Mouse (Mus musculus) telencephalon, adult 2 months (tissue): ENCODE data around the gene Atp5f1.
"Not testable (repeated sequence)": the region's sequence is repeated elsewhere in the genome, so short reads cannot be mapped to it uniquely, and the experiment has no call there.

Experiments
- DNase-seq: peaks from one replicate; pipeline ENCODE4 v3.0.0-alpha.2; 2011; ENCODE audit warnings: low read depth, low spot score

Gene Atp5f1

GRCm38 (mm10) chr3:105931095-105931494 is 28.8 kb downstream of the Atp5f1 start:
- DNase-seq: no peak

DNA sequence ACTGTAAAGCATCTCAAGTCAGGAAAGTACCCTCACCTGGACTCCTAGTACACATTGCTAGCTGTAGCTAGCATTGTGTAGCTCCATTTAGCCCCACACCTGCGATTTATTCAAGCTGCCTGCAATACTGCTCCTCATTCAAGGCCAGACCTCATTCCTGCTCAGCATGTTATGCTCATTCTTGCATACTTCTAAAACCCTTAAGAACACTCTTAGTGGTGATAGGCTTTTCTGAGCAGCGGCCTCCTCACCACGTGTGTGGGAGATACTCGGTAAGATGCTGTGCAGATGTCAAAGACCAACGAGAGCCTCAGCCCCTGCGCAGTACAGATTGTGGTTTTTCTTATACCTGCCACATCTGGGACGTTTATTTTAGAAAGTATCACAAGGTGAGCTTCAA is 30.1 kb downstream of the Atp5f1 start:
- DNase-seq: no peak

GRCm38 (mm10) chr3:105928781-105929180 is 31.1 kb downstream of the Atp5f1 start:
- DNase-seq: no peak

DNA sequence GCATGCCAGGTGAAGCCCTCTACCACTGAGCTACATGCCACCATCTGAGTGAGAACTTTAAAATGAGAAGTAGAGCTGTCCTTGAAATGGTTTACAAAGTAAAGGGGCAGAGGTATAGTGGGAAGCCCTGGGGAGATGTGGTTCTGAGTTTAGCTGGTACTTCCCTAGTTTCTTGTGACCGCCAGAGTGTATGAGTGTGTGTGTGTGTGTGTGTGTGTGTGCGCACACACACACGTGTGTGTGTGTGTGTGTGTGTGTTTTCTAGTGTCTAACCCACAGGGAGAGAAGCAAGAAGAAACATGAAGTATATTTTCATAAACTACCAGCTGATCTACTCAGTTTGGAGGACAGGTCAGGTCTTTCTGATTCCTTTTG is 31.7 kb downstream of the Atp5f1 start:
- DNase-seq: no peak

DNA sequence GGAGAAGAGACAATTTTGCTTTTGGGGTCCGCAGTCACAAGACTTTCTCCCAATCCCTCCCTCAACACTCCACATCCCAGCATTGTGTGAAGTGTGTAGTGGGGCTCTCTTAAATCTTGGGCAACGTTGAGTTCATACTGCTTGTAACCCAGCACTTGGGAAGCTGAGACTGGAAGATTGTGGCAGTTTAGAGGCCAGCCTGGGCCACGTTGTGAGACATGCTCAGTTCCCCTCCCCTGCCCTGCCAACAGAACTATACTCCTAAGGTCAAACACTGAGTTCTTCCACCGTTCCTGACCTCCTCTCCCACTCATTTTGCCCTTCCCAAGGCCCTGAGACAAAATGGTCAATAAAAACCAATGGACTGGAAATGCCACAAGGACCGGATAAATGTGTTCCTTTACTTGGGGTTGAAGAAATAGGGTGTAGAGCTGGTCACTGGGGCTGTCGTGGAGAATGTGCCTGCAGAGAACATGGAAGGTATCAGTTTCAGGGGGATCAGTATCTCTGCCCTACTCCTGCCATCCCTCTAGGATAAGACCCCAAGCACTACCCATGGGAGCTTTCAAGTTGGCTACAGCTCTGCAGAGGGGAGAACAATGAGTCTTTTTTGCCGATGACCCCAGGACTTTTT is 32.2 kb downstream of the Atp5f1 start:
- no peak for DNase-seq

GRCm38 (mm10) chr3:105924616-105925015 is 35.3 kb downstream of the Atp5f1 start:
- no peak for DNase-seq

GRCm38 (mm10) chr3:105921959-105922358 is 37.9 kb downstream of the Atp5f1 start:
- DNase-seq: no peak

DNA sequence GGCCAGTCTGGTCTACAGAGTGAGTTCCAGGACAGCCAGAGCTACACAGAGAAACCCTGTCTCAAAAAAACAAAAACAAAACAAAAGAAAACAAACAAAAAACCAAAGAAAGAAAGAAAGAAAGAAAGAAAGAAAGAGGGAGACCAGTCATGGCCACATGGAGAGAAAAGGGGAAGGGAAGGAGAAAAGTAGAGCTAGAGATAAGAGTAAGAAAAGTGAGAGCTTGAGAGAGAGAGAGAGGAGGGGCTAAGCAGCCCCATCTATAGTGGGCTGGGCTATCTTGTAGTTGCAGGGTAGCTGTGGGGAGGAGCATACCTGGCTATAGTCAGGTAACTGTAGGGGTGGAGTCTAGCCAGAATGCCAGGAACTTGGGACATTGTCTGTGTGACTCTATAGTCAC is 39.2 kb downstream of the Atp5f1 start:
- not testable (repeated sequence) for DNase-seq

DNA sequence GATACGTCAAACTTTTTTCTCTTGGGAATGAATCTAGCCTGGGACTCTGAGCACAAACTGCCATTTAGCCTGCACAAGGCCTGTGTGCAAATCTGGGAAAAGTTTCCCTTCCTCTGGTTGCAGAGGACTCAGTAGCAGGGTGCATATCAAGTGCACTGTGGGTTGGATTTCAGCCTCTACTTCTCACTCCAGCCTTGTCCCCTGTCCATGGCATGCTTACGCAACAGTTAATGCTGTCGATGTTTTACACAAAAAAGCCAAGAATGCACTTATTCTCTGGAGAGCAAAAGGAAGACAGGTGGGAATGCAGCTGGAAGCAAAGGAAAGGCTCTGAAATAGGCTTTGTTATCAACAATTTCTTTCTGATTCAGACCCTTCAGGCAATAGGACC is 41.5 kb downstream of the Atp5f1 start:
- no peak for DNase-seq

DNA sequence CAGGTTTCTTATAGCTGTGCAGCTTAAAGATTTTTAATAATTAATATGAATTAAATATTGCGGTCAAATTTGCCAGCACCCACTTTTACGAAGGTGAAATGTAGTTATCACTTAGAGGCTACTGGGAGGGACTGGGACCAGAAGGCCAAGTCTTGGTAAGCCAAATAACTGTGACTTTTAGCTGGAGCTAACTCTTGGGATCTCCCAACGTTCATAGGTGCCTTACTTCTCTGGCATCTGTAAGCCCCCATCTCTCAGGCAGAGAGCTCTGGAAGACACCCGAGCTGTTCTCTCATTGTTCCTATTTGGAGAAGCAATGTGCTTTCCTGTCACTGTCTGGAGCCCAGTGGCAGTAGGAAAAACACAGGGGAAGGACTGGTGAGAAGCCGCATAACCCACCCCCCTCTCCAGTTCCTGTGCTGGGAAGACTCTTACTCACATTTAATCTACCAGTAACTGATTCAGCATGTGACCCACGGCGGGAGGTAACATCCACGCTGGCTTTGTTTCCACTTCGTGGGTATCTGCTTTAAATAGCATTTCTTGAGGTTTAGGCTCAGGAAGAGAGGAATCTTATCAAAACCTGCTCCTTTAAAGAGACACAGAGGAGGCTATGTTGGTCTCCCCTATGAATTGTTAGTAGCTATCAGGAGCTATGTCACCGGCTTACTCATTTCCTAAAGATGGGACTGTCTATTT is 42.1 kb downstream of the Atp5f1 start:
- no peak for DNase-seq

DNA sequence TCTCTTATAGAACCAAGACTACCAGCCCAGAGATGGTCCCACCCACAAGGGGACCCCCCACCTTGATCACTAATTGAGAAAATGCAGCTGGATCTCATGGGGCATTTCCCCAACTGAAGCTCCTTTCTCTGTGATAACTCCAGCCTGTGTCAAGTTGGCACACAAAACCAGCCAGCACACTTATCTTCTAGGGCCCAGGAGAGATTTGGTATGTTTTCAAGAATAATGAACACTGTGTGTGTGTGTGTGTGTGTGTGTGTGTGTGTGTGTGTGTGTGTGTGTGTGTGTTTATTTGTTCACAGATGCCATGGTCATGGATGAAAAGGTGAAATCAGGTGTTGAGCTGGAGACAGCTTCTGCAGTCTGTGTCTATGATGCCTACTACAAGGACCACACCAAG is 43.4 kb downstream of the Atp5f1 start:
- not testable (repeated sequence) for DNase-seq

DNA sequence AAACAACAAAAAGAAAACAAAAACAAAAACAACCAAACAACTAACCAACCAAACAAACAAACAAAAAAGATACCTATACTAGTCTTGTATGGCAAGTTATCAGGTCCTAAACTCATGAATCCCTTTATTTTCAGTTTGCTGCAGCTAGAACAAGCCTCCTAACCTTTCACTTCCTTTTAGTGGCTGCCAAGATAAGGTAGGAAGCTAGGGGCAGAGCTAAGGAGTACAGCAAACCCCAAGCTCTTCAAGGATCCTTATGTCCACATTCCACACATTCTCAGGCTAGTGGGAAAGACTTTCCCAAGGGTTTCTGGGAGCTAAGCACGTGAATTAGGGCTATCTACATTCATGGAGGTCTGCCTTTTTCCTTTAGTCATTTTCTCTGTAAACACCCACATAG is 44.6 kb downstream of the Atp5f1 start:
- no peak for DNase-seq

DNA sequence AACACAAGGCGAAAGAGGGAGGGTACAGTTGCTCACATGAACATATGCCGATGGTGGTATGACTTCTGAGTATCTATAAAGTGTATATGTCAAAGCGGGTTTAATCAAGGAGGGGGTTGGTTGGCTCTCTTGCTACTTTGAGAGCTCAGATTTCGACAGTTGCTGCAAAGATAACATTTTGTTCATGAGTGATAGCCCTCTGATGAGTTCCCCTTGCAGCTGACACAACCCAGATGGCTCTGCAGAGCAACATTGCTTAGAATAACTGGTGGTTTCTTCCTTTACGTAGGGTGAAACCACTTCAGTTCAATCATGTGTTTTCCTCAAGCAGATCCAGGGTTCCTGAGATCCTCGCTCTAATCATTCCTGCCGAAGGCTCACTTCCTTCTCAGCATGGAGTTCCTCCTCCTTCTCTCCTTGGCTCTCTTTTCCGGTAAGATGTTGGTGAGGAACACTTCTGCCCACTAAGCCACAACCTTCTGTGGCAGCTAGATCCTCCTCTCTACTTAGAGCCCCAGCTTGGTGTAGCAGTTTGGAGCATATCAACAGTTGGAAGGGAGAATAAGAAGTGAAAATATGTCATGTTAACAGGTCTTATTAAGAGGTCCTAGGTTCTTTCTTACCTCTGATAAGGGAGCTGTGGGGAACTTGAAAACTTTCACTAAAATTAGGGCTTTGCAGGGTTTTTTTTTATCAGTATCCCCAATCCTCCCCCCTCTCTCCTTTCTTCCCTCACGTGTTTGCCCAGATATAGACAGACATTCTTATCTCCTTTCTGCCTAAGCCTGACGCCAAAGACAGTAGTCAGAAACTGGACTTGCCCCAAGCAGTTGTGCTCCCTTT is 45.8 kb downstream of the Atp5f1 start:
- DNase-seq: no peak

DNA sequence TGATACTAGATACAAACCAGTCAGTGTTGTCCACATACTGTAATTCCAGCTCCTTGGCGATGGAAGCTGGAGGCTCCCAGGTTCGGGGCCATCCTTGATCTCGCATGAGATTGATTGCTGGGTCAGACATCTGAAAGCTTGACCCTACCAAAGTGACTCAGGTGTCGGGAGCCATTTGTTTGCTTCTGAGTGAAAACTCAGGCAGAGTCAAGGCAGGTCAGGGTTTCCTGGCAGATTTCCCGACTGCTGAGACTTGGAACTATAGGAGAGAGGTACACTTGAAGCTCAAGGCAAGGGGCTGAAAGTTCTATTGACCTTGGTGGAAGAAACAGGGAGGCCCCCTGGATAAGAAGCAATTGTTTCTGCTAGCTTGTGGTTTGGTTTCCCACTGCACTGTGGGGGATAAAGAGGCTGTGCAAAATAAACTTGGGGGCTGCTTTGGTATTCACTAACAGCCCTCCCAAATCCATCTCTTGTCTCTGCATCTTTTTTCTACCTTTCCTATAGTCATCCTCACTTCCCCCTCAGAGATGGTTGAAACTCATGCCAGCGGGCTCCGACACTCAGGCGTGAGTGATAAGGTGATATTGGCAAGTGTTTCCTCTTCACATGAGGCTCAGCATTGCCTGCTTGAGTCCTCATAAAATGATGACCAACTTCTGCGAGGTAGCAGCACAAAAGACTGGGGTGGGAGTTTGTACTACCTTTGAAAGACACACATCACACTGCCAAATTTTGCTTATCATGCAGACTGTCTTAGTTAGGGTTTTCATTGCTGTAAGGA is 47.6 kb downstream of the Atp5f1 start:
- no peak for DNase-seq

DNA sequence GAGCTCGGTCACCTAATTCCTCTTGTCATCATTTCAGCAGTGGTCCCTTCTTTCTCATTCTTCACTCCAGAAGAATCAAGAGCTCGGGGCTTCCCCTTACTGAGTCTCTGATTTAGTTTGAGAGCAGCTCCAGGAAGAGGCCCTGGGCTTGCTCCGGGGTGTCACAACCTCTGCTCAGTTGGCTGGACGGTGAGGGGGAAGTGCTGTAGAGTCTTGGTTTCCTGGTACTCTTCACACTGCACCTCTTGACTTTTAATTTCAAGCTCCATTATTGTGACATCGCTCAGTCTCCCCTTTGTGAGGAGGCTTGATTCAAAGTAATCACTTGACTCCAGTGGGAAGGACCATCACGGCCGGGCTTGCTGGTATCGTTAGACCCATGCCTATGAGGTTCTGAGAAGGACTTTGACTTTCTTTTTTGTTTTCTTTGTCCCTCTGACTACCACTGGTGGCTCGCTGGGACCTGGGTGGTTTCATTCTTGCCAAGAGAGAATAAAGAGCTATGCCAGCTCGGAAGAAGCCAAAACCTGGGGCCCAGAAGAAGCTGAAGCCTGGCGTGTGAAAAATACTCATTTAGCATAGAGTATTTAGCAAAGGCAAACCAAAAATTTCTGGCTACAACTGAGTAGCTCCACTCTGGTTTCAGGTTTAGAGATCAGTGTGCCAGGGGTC is 49.2 kb downstream of the Atp5f1 start:
- DNase-seq: no peak

DNA sequence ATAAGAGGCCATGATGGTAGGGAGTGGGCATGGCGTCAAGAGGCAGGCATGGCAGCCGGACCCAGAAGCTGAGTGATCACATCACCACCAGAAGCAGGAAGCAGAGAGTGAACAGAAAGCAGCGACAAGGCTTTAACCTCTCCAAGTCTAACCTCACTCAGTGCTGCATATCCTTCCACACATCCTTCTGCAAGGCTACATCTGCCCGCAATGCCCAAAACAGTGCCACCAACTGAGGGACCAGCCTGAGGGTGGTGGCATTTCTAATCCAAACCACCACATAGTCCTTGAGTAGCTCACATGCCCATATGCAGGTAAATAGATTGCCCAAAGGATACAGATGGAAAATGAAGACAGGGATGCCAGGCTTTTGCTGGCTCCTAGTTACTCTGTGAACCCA is 50.9 kb downstream of the Atp5f1 start:
- DNase-seq: no peak

DNA sequence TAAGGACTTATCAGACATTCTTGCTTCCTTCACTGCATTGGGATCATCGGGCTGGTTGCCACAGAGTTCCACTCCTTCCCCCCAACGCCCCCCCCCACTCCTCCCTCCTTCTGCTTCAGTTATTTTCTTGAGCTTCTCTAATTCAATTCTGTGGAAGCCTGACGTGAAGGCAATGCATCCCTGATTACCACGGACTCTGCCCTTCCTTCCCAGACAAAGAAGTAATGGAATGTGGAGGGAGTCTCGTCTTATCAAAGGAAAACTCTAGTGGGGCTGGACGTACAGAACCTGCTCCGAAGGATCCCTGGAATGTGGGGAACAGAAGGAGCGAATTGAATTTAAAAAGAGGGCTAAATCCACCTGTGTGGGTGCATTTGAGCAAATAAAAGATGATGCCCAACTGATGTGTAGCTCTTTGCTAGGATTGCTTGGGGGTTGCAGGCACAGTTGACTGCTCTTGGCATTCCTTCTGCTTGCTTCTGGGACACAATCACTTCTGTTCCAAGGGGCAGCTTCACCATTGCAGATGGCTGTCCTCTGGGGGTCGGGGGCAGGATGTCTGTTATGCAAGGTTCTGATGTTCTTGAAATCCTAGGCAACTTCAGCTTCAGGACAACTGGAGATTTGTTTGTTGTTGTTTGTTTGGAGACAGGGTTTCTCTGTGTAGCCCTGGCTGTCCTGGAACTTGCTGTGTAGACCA is 51.8 kb downstream of the Atp5f1 start:
- DNase-seq: no peak

DNA sequence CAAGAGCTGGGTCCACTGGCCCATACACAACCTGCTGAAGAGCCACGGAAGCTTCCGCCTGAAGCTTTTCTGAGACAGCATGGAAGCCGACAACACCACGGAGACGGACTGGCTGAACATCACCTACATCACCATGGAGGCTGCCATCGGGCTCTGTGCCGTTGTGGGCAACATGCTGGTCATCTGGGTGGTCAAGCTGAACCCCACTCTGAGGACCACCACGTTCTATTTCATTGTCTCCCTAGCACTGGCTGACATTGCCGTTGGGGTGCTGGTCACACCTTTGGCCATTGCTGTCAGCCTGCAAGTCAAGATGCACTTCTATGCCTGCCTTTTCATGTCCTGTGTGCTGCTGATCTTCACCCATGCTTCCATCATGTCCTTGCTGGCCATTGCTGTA is 55.2 kb downstream of the Atp5f1 start:
- no peak for DNase-seq

GRCm38 (mm10) chr3:105904213-105904612 is 55.7 kb downstream of the Atp5f1 start:
- no peak for DNase-seq

DNA sequence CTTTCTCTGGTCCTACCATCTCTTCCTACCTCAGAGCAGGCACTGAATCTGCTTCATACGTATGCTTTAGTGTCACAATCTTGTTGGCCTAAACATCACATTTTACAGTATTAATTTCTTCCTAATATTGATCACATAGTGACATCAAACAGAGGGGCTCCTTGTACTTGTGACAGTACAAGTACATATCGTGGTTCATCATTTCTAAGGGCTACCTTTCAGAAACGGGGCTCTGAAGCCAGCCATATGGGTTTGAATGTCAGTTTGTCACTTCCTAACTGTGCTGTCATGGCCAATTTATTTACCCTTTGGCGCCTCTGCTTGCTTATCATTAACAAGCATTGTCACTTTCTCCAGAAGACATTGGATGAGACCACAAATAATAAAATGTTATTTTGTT is 58.4 kb downstream of the Atp5f1 start:
- DNase-seq: no peak

GRCm38 (mm10) chr3:105900716-105901115 is 59.2 kb downstream of the Atp5f1 start:
- no peak for DNase-seq
